Mouse (Mus musculus) cerebellum, postnatal 4 days (tissue): Measurements from ENCODE around the gene Clcn2.
"Not testable (repeated sequence)": the region's sequence is repeated elsewhere in the genome, so short reads cannot be mapped to it uniquely, and the experiment has no call there.

Experiments
- DNase-seq, 2 experiments: peaks; one replicate each; pipeline ENCODE4 v3.0.0; 2022; ENCODE audit warnings: low spot score in 2 of 2, mixed read lengths in 1 of 2

Gene Clcn2

GRCm38 (mm10) chr16:20701729-20702521 lies 15.6 kb downstream of the Clcn2 start:
- no peak for DNase-seq

GRCm38 (mm10) chr16:20701316-20701715 lies 16.2 kb downstream of the Clcn2 start:
- no peak for DNase-seq

GRCm38 (mm10) chr16:20700036-20700435 lies 17.5 kb downstream of the Clcn2 start:
- DNase-seq, result no peak

- no peak for DNase-seq
Measured at GRCm38 (mm10) chr16:20699266-20699665, 18.3 kb downstream of the Clcn2 start.

GRCm38 (mm10) chr16:20695622-20696323 lies 21.8 kb downstream of the Clcn2 start:
- DNase-seq, result peak; percentile 86 to 90

GRCm38 (mm10) chr16:20694781-20695180 lies 22.8 kb downstream of the Clcn2 start:
- no peak for DNase-seq

GRCm38 (mm10) chr16:20693111-20693701 lies 24.3 kb downstream of the Clcn2 start, which contains the start of gene Fam131a:
Gene Fam131a, plus strand, starts transcription at chr16:20693241.
- DNase-seq, result peak; percentile 84 to 92

GRCm38 (mm10) chr16:20692241-20692965 lies 25.1 kb downstream of the Clcn2 start:
- DNase-seq, result no peak

- DNase-seq, result no peak
Measured at GRCm38 (mm10) chr16:20691617-20692016, 25.9 kb downstream of the Clcn2 start.

GRCm38 (mm10) chr16:20690774-20691173 lies 26.8 kb downstream of the Clcn2 start:
- DNase-seq, result no peak

- peak in 1 of 2 experiments; percentile 49 for DNase-seq
Measured at GRCm38 (mm10) chr16:20677974-20678675, 39.4 kb downstream of the Clcn2 start.

GRCm38 (mm10) chr16:20677380-20677779 lies 40.2 kb downstream of the Clcn2 start:
- DNase-seq, result no peak

- DNase-seq, result no peak
Measured at GRCm38 (mm10) chr16:20676702-20677101, 40.8 kb downstream of the Clcn2 start.

GRCm38 (mm10) chr16:20675213-20675612 lies 42.3 kb downstream of the Clcn2 start:
- DNase-seq, result no peak

- DNase-seq, result peak in 1 of 2 experiments; percentile 10
Measured at GRCm38 (mm10) chr16:20673706-20674303, 43.7 kb downstream of the Clcn2 start.

GRCm38 (mm10) chr16:20672965-20673705 lies 44.4 kb downstream of the Clcn2 start:
- DNase-seq, result peak in 1 of 2 experiments; percentile 56

GRCm38 (mm10) chr16:20672500-20672902 lies 45.0 kb downstream of the Clcn2 start:
- peak; percentile 91 to 96 for DNase-seq

- DNase-seq, result no peak
Measured at GRCm38 (mm10) chr16:20671886-20672285, 45.7 kb downstream of the Clcn2 start.

GRCm38 (mm10) chr16:20670291-20670690 lies 47.3 kb downstream of the Clcn2 start:
- no peak for DNase-seq

- not testable (repeated sequence) for DNase-seq
Measured at GRCm38 (mm10) chr16:20668013-20668412, 49.5 kb downstream of the Clcn2 start, which contains the start of gene Eif4g1. Gene Eif4g1, plus strand, starts transcription at chr16:20668313.
